Mouse (Mus musculus) hindbrain, embryonic 15.5 days (tissue): ENCODE results near the gene Zfp982. TPM values are rescaled to one million over a fixed set of nuclear protein-coding genes. Genes with fewer than 3 reads are reported as not detected.
"Not testable (repeated sequence)": the region's sequence is repeated elsewhere in the genome, so short reads cannot be mapped to it uniquely, and the experiment has no call there.

ENCODE experiments used
- ATAC-seq: fragments of 200-750 bp; cut with Nextera tagmentation; 2 replicates; pipeline ENCODE4 v1.8.0; 2017; ENCODE audit warnings: low read depth, moderate number of reproducible peaks, moderate TSS enrichment; ENCODE audit not compliant: low FRiP score
- H3K27ac ChIP-seq: fragments of 300-500 bp; sonication (generic); replicated peaks from 2 replicates; pipeline ENCODE4 v1.5.1; 2015; ENCODE audit warnings: mild to moderate bottlenecking, inconsistent platforms
- H3K27me3 ChIP-seq: fragments of 300-500 bp; sonication (generic); 2 replicates; pipeline ENCODE4 v1.6.1; 2015; ENCODE audit warnings: control low read depth, inconsistent platforms
- H3K36me3 ChIP-seq: fragments of 300-500 bp; sonication (generic); 2 replicates; pipeline ENCODE4 v1.6.1; 2015; ENCODE audit warnings: control low read depth, inconsistent platforms
- H3K4me1 ChIP-seq: fragments of 300-500 bp; sonication (generic); replicated peaks from 2 replicates; pipeline ENCODE4 v1.6.1; 2015; ENCODE audit warnings: control low read depth, inconsistent platforms
- H3K4me2 ChIP-seq: fragments of 300-500 bp; sonication (generic); 2 replicates; pipeline ENCODE4 v1.6.1; 2015; ENCODE audit warnings: moderate library complexity, mild to moderate bottlenecking, inconsistent platforms
- H3K4me3 ChIP-seq: fragments of 300-500 bp; sonication (generic); 2 replicates; pipeline ENCODE4 v1.5.1; 2015; ENCODE audit warnings: mild to moderate bottlenecking, inconsistent platforms
- H3K9ac ChIP-seq: fragments of 300-500 bp; sonication (generic); 2 replicates; pipeline ENCODE4 v1.6.1; 2015; ENCODE audit warnings: inconsistent platforms
- H3K9me3 ChIP-seq: fragments of 300-500 bp; sonication (generic); 2 replicates; pipeline ENCODE4 v1.6.1; 2016; ENCODE audit warnings: control low read depth, inconsistent platforms
- WGBS: fragments of 180-500 bp; shearing (Covaris S2); methylation state at CpG from one replicate; pipeline ENCODE4 v1.1.7; 2015; 5-methylcytosine and 5-hydroxymethylcytosine counted together
- polyA plus RNA-seq: library from polyadenylated mRNA; unstranded; fragments of >200 nt; fragmentation: Nextera tagmentation; extraction: Ambion mirVana; gene quantifications from 2 replicates; pipeline ENCODE4 v1.2.1, GENCODE M21; 2015

Zfp982 gene
- 3.9 and 5.0 TPM in 2 replicates for polyA plus RNA-seq

DNA sequence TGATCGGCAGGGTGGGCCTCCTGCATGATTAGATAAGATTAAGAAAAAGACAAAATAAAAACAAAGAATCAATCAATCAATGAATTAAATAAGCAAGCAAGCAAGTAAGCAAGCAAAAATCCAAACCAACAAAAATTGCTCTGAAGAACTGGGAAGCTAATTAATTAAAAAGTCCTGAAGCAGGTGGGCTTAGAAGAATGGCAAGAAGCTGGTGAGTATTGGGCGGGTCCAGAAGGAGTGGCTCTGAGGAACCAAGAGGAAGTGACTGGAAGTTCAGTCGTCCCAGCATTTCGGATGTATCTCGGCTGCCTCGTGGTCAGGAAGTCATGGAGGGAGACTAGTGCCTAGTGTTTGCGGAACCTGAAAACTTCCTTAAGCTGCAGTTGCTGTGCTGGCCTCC lies at the start of gene Zfp982:
Gene Zfp982 (plus strand): TSS at position 301 of the 400 bp plus-strand sequence.
- not testable (repeated sequence) for H3K9ac ChIP-seq, H3K36me3 ChIP-seq, ATAC-seq, H3K4me3 ChIP-seq, H3K27me3 ChIP-seq, H3K27ac ChIP-seq, H3K4me2 ChIP-seq, H3K4me1 ChIP-seq
- peaks cover 54% of the 10 kb centered on the region for H3K9me3 ChIP-seq
- WGBS, result 90% methylated on average over 7 of the region's 7 CpGs

- not testable (repeated sequence) for H3K36me3 ChIP-seq
Observed at GRCm38 (mm10) chr4:147442649-147443553, 49.3 kb upstream of the Zfp982 start.

GRCm38 (mm10) chr4:147443554-147443927 lies 48.7 kb upstream of the Zfp982 start:
- ATAC-seq, H3K36me3 ChIP-seq, H3K9me3 ChIP-seq, H3K27me3 ChIP-seq, H3K4me1 ChIP-seq: not testable (repeated sequence)
- Histone ChIP-seq H3K9ac (peak overlapping the region; percentile 55; the same call in 1 of the 2 replicates), H3K27ac (peak overlapping the region; percentile 32), H3K4me2 (peak overlapping the region; percentile 69), H3K4me3 (peak overlapping the region; percentile 49)
- WGBS, result 48% methylated on average over 8 of the region's 8 CpGs

More at GRCm38 (mm10) chr4:147442649-147443553, 49.3 kb upstream of the Zfp982 start:
- ATAC-seq, result peak; percentile 96
- 7% methylated on average over 52 of the region's 52 CpGs for WGBS
- Histone ChIP-seq H3K27ac (peak overlapping the region; percentile 32), H3K9ac (peak overlapping the region; percentile 55), H3K4me3 (peak overlapping the region; percentile 49), H3K4me2 (peak overlapping the region; percentile 69)
- not testable (repeated sequence) for H3K9me3 ChIP-seq, H3K27me3 ChIP-seq, H3K4me1 ChIP-seq

GRCm38 (mm10) chr4:147445371-147445770 lies 46.8 kb upstream of the Zfp982 start:
- not testable (repeated sequence) for ATAC-seq, H3K4me2 ChIP-seq, H3K9ac ChIP-seq, H3K27ac ChIP-seq, H3K27me3 ChIP-seq, H3K4me3 ChIP-seq, H3K4me1 ChIP-seq, H3K36me3 ChIP-seq, H3K9me3 ChIP-seq

DNA sequence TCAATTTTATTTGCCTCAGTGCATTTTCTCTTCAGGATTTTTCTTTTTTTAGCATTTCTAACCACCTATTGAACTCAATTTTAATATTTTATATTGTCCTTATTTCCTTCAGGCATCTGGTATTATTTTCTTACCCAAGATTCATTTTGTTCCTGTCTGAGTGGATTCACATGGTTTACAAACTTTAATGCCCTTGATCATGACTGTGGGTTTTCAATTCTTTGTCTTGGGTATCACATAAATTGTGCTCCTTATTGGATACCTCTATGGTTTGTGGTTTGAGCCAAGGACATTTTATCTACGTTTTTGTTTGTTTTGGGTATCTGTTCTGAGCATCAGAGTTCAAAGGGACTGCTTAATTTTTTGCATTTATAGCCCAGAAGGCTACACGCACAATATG lies 43.9 kb upstream of the Zfp982 start:
- no peak overlapping the region for H3K27ac ChIP-seq
- H3K9me3 ChIP-seq, result no peaks in the 10 kb centered on the region
- no peaks in the 10 kb centered on the region for H3K36me3 ChIP-seq
- H3K4me3 ChIP-seq, result no peak overlapping the region
- H3K4me1 ChIP-seq, result no peaks in the 10 kb centered on the region
- ATAC-seq, result no peak
- no peaks in the 10 kb centered on the region for H3K27me3 ChIP-seq
- no peak overlapping the region for H3K9ac ChIP-seq
- H3K4me2 ChIP-seq, result no peak overlapping the region
- WGBS, result 73% methylated on average over 2 of the region's 2 CpGs

GRCm38 (mm10) chr4:147449099-147449581 lies 43.1 kb upstream of the Zfp982 start:
- ATAC-seq, result no peak
- Histone ChIP-seq H3K4me2 (peak overlapping the region; percentile 12; the same call in 1 of the 2 replicates), H3K36me3 (no peaks in the 10 kb centered on the region), H3K4me1 (no peaks in the 10 kb centered on the region), H3K27me3 (no peaks in the 10 kb centered on the region), H3K9me3 (no peaks in the 10 kb centered on the region; the same call in 1 of the 2 replicates), H3K4me3 (no peak overlapping the region), H3K9ac (no peak overlapping the region), H3K27ac (no peak overlapping the region)
- WGBS, result 50% methylated on average over 13 of the region's 13 CpGs

DNA sequence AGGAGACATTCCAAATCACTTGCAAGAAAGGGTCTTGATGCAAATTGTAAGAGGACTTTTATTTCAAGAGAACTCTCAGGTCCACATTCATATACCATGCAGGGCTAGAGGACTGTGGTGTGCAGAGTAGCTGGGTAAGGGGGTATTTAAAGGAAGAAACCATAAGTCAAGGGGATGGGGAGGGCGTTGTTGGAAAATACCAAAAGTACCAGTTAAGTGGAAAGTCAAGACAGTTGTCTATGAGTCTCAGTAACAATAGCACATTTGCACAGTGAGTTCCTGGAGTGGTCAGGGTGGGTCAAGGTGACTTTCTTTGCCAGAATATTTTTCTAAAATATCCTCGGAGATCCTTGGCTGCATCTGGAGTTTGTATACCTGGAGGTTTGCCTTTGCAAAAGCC lies 42.2 kb upstream of the Zfp982 start:
- 85% methylated on average over 2 of the region's 2 CpGs for WGBS
- H3K4me3 ChIP-seq, H3K9ac ChIP-seq, H3K4me1 ChIP-seq, H3K36me3 ChIP-seq, ATAC-seq, H3K27me3 ChIP-seq, H3K9me3 ChIP-seq, H3K4me2 ChIP-seq, H3K27ac ChIP-seq: not testable (repeated sequence)

GRCm38 (mm10) chr4:147467207-147467606 lies 25.0 kb upstream of the Zfp982 start:
- peaks cover 58% of the 10 kb centered on the region for H3K9me3 ChIP-seq
- H3K27ac ChIP-seq, H3K27me3 ChIP-seq, H3K4me2 ChIP-seq, H3K9ac ChIP-seq, H3K36me3 ChIP-seq, H3K4me1 ChIP-seq, H3K4me3 ChIP-seq, ATAC-seq: not testable (repeated sequence)
- WGBS, result 92% methylated on average over 7 of the region's 7 CpGs

DNA sequence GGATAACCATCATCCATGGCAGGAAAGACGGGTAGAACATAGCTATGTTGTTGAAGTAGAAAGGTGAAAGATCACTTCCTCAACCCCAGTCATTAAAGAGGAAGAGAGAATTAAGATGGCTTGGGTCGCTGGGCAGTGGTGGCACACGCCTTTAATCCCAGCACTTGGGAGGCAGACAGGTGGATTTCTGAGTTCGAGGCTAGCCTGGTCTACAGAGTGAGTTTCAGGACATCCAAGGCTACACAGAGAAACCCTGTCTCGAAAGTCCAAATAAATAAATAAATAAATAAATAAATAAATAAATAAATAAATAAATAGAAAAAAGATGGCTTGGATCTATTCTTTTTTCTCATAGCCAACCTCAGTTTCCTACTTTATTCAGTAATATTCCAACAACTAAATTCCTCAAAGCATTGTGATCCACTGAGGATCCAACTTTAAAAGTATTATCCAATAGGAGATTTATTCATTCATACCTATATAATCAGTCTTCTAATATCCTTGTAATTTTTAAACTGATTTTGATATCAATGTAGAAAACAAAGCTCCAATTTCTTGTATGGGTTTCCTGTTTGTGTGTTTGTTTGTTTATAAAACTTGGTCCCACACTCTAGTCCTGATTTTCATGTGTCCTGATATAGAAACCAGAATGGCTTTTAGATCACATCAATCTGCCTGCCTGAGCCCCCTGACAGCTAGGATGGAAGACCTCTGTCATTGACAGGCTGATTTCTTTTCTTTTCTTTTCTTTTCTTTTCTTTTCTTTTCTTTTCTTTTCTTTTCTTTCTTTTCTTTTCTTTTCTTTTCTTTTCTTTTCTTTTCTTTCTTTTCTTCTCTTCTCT lies 6.8 kb downstream of the Zfp982 start:
- not testable (repeated sequence) for H3K27me3 ChIP-seq, ATAC-seq, H3K4me1 ChIP-seq, H3K27ac ChIP-seq, H3K36me3 ChIP-seq, H3K4me2 ChIP-seq, H3K9ac ChIP-seq, H3K4me3 ChIP-seq
- peaks cover 22% of the 10 kb centered on the region for H3K9me3 ChIP-seq
- WGBS, result 88% methylated on average over 5 of the region's 5 CpGs

DNA sequence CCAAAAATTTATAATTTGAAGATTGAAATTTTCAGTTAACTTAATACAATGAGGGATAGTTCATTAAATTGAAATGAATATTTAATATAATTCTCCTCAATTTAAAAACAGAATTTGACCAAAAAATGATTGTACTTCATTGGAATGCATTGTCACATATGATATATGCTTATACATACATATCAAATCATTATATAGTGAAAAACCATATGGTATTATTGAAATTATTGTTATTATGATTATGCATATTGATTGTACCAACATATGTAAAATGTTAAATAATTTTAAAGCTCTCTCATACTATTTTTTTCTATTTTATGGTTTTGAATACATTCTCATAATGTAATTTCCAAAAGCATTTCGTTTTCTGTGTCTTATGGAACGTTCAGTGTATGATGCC lies 17.0 kb downstream of the Zfp982 start:
- H3K27me3 ChIP-seq, result no peaks in the 10 kb centered on the region
- peaks cover 33% of the 10 kb centered on the region for H3K9me3 ChIP-seq
- no peak overlapping the region for H3K9ac ChIP-seq
- H3K4me1 ChIP-seq, result no peaks in the 10 kb centered on the region
- no peak overlapping the region for H3K4me3 ChIP-seq
- no peak overlapping the region for H3K27ac ChIP-seq
- ATAC-seq, result no peak
- H3K36me3 ChIP-seq, result peaks cover 9% of the 10 kb centered on the region
- 87% methylated on average over 2 of the region's 2 CpGs for WGBS
- no peak overlapping the region for H3K4me2 ChIP-seq

GRCm38 (mm10) chr4:147518981-147519380 lies 26.8 kb downstream of the Zfp982 start:
- Histone ChIP-seq H3K36me3 (0 out of 2 replicates have a peak, but pooled peaks cover 2% of the 10 kb centered on the region), H3K27me3 (no peaks in the 10 kb centered on the region), H3K9ac (no peak overlapping the region), H3K4me3 (no peak overlapping the region), H3K27ac (no peak overlapping the region), H3K9me3 (peaks cover 80% of the 10 kb centered on the region), H3K4me1 (no peaks in the 10 kb centered on the region), H3K4me2 (no peak overlapping the region)
- ATAC-seq, result no peak
- WGBS, result 72% methylated on average over 2 of the region's 2 CpGs

DNA sequence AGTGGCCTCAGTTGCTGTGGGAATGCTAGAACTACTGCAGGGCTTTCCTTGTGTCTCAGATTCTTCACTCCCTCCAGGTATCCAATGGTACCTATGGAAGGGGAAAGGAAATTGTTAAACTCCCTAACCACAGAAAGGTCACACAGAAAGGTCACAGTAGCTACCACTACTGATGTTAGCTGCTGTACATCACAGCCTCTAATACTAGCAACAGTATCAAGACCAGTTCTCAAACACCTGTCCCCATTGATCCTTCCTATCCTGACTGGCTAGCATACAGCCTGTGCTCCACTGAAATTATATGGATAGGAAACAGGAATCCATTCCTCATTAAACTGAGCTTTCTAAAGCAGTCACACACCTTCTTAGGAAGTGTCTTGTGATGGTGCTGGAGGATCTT lies 27.9 kb downstream of the Zfp982 start:
- Histone ChIP-seq H3K27me3 (no peaks in the 10 kb centered on the region), H3K4me2 (no peak overlapping the region), H3K9me3 (peaks cover 80% of the 10 kb centered on the region), H3K36me3 (no peaks in the 10 kb centered on the region), H3K4me1 (no peaks in the 10 kb centered on the region), H3K27ac (no peak overlapping the region), H3K4me3 (no peak overlapping the region), H3K9ac (no peak overlapping the region)
- no peak for ATAC-seq
